Mouse (Mus musculus) E14TG2a.4 (cell line): ENCODE results near the gene Nod1.

Experiments used
- CTCF ChIP-seq: conservative IDR thresholded peaks from 2 replicates; pipeline ENCODE4 v1.5.1; 2014; ENCODE audit warnings: low read length
- NANOG ChIP-seq: IDR thresholded peaks from 2 replicates; pipeline ENCODE4 v1.6.1; 2014; ENCODE audit warnings: borderline replicate concordance, low read length, mixed read lengths
- POU5F1 ChIP-seq: IDR thresholded peaks from 2 replicates; pipeline ENCODE4 v1.6.1; 2014; ENCODE audit warnings: low read length, borderline replicate concordance

- no peak for TF ChIP-seq CTCF
- TF ChIP-seq POU5F1: no peak
- no peak for TF ChIP-seq NANOG
Observed at GRCm38 (mm10) chr6:54878546-54878945, 93.9 kb downstream of the Nod1 start.
